Mouse (Mus musculus): ENCODE results near the gene Fbp1.

- TF ChIP-seq POLR2A (IDR thresholded peaks at IDR 0.05; ENCODE audit: insufficient read length, low read depth) (no peak), TCF3 (IDR thresholded peaks at IDR 0.05; ENCODE audit: insufficient read length, low read depth) (no peak), MAX (IDR thresholded peaks at IDR 0.05; ENCODE audit: low read depth) (no peak), MYOD1 (IDR thresholded peaks at IDR 0.05; ENCODE audit: control insufficient read depth in 1 of 3, insufficient read length in 2 of 3, low read depth in 2 of 3) (no peak), MYOG (IDR thresholded peaks at IDR 0.05; ENCODE audit: control insufficient read depth in 1 of 3, insufficient read depth in 1 of 3, insufficient read length in 2 of 3, low read depth in 2 of 3) (no peak), USF1 (IDR thresholded peaks at IDR 0.05; ENCODE audit: low read depth) (no peak), E2F4 (IDR thresholded peaks at IDR 0.05; ENCODE audit: insufficient read depth) (no peak), POLR2AphosphoS2 (IDR thresholded peaks at IDR 0.05; ENCODE audit: insufficient read length, low read depth) (no peak), CEBPB (IDR thresholded peaks at IDR 0.05; ENCODE audit: insufficient read depth, poor library complexity, severe bottlenecking) (no peak), TCF12 (IDR thresholded peaks at IDR 0.05; ENCODE audit: insufficient read depth, poor library complexity, severe bottlenecking) (no peak), SRF (IDR thresholded peaks at IDR 0.05; ENCODE audit: control insufficient read depth, insufficient read length, low read depth) (no peak)
Observed at GRCm38 (mm10) chr13:62879411-62879810, 8.7 kb downstream of the Fbp1 start.

Measured in myocyte (in vitro differentiated cells).